Mouse (Mus musculus): Measurements from ENCODE around the gene Foxn1.

Foxn1 gene

GRCm38 (mm10) chr11:78412324-78412850 is 26.0 kb upstream of the Foxn1 start:
- CTCF ChIA-PET = interaction anchor here in 3 of 4 experiments (0.6 to 1.7 kb wide), 5 partner anchors 13 to 66 kb away, joined by 3 to 7 read pairs (median 3); no protein-coding TSS in a partner anchor
- POLR2A ChIA-PET = interaction anchor here in 2 of 4 experiments (0.6 to 5.7 kb wide), 12 partner anchors 9 to 431 kb away, joined by 3 to 39 read pairs (median 4); partner anchors contain the start of genes Slc13a2 (in 2 of the 2) and Rpl23a (in 1 of the 2)

- POLR2A ChIA-PET = interaction anchor here in 2 of 4 experiments (0.6 to 5.7 kb wide), 12 partner anchors 9 to 229 kb away, joined by 3 to 39 read pairs (median 4); partner anchors contain the start of genes Slc13a2 (in 2 of the 2) and Rpl23a (in 1 of the 2)
- CTCF ChIA-PET = interaction anchor here in 3 of 4 experiments (0.5 to 1.7 kb wide), 7 partner anchors 12 to 148 kb away, joined by 3 to 7 read pairs (median 4); no protein-coding TSS in a partner anchor
These were observed 25.4 kb upstream of the Foxn1 start for GRCm38 (mm10) chr11:78411606-78412323.

- ChIA-PET POLR2A (interaction anchor here (0.6 to 5.7 kb wide), 8 partner anchors 10 to 1468 kb away, joined by 3 to 39 read pairs (median 5); partner anchors contain the start of gene Slc13a2 (in 2 of the 4)), CTCF (interaction anchor here (0.5 to 2.1 kb wide), 11 partner anchors 8 to 269 kb away, joined by 3 to 12 read pairs (median 4); no protein-coding TSS in a partner anchor)
These were observed 22.2 kb upstream of the Foxn1 start for GRCm38 (mm10) chr11:78408256-78409240.

- CTCF ChIA-PET = interaction anchor here (0.6 to 10.0 kb wide), 6 partner anchors 28 to 184 kb away, joined by 3 to 380 read pairs (median 92); no protein-coding TSS in a partner anchor
These were observed 15.7 kb upstream of the Foxn1 start for GRCm38 (mm10) chr11:78402062-78402461.

GRCm38 (mm10) chr11:78401469-78401868 is 15.1 kb upstream of the Foxn1 start:
- POLR2A ChIA-PET = interaction anchor here in 3 of 4 experiments (0.5 to 5.1 kb wide), 16 partner anchors 8 to 190 kb away, joined by 3 to 39 read pairs (median 3); partner anchors contain the start of genes Slc13a2 (in 2 of the 3) and Pigs (in 1 of the 3)
- CTCF ChIA-PET = interaction anchor here (0.6 to 10.0 kb wide), 10 partner anchors 20 to 53 kb away, joined by 3 to 380 read pairs (median 24); partner anchors contain the start of gene Slc13a2 (in 1 of the 4)

More at GRCm38 (mm10) chr11:78402062-78402461, 15.7 kb upstream of the Foxn1 start:
- POLR2A ChIA-PET = interaction anchor here in 2 of 4 experiments (1.0 to 5.0 kb wide), 6 partner anchors 19 to 73 kb away, joined by 3 to 32 read pairs (median 4); partner anchors contain the start of genes Slc13a2 (in 2 of the 2) and Pigs (in 1 of the 2)

- ChIA-PET POLR2A (interaction anchor here in 3 of 4 experiments (0.5 to 6.8 kb wide), 18 partner anchors 9 to 189 kb away, joined by 3 to 78 read pairs (median 4); partner anchors contain the start of genes Slc13a2 (in 2 of the 3) and Pigs (in 1 of the 3)), CTCF (interaction anchor here (0.6 to 10.0 kb wide), 15 partner anchors 21 to 1535 kb away, joined by 3 to 380 read pairs (median 14); partner anchors contain the start of gene Slc13a2 (in 1 of the 4))
These were observed 14.6 kb upstream of the Foxn1 start for GRCm38 (mm10) chr11:78400936-78401335.

- CTCF ChIA-PET = interaction anchor here (0.5 to 10.0 kb wide), 76 partner anchors 9 to 887 kb away, joined by 3 to 380 read pairs (median 5); partner anchors contain the start of genes Foxn1 (in 2 of the 4), Slc13a2 (in 2 of the 4), Aldoc (in 1 of the 4) and Pigs (in 1 of the 4)
These were observed 13.3 kb upstream of the Foxn1 start for GRCm38 (mm10) chr11:78399680-78400079.

GRCm38 (mm10) chr11:78398212-78398611 is 11.9 kb upstream of the Foxn1 start:
- POLR2A ChIA-PET = interaction anchor here in 3 of 4 experiments (0.8 to 6.8 kb wide), 21 partner anchors 9 to 138 kb away, joined by 3 to 78 read pairs (median 9); partner anchors contain the start of genes Foxn1 (in 1 of the 3), Ift20 (in 1 of the 3), Poldip2 (in 1 of the 3) and Slc13a2 (in 1 of the 3)
- CTCF ChIA-PET = interaction anchor here (0.5 to 10.0 kb wide), 34 partner anchors 9 to 704 kb away, joined by 3 to 380 read pairs (median 8); partner anchors contain the start of genes Foxn1 (in 1 of the 4) and Slc13a2 (in 1 of the 4)

More at GRCm38 (mm10) chr11:78399680-78400079, 13.3 kb upstream of the Foxn1 start:
- POLR2A ChIA-PET = interaction anchor here (0.6 to 6.8 kb wide), 45 partner anchors 10 to 623 kb away, joined by 3 to 78 read pairs (median 4); partner anchors contain the start of genes Slc13a2 (in 3 of the 4), Foxn1 (in 2 of the 4), Pigs (in 2 of the 4) and Nek8 (in 1 of the 4)

GRCm38 (mm10) chr11:78397397-78397796 is 11.0 kb upstream of the Foxn1 start:
- POLR2A ChIA-PET = interaction anchor here (0.5 to 6.8 kb wide), 48 partner anchors 10 to 1249 kb away, joined by 3 to 78 read pairs (median 4); partner anchors contain the start of genes Foxn1 (in 2 of the 4), Poldip2 (in 2 of the 4), Slc13a2 (in 2 of the 4) and Tmem199 (in 2 of the 4)
- CTCF ChIA-PET = interaction anchor here (0.5 to 10.0 kb wide), 75 partner anchors 9 to 705 kb away, joined by 3 to 380 read pairs (median 4); partner anchors contain the start of genes Slc13a2 (in 3 of the 4), Foxn1 (in 2 of the 4), Ift20 (in 1 of the 4) and Tnfaip1 (in 1 of the 4)

GRCm38 (mm10) chr11:78396950-78397349 is 10.6 kb upstream of the Foxn1 start:
- ChIA-PET POLR2A (interaction anchor here (0.5 to 6.8 kb wide), 48 partner anchors 9 to 1700 kb away, joined by 3 to 78 read pairs (median 4); partner anchors contain the start of genes Slc13a2 (in 3 of the 4), Foxn1 (in 2 of the 4), Poldip2 (in 2 of the 4) and Tmem199 (in 2 of the 4)), CTCF (interaction anchor here (0.5 to 10.0 kb wide), 55 partner anchors 8 to 139 kb away, joined by 3 to 380 read pairs (median 5); partner anchors contain the start of genes Slc13a2 (in 3 of the 4), Foxn1 (in 2 of the 4), Ift20 (in 1 of the 4) and Tnfaip1 (in 1 of the 4))

GRCm38 (mm10) chr11:78392728-78393127 is 6.4 kb upstream of the Foxn1 start:
- ChIA-PET CTCF (interaction anchor here in 2 of 4 experiments (0.8 to 1.2 kb wide), 3 partner anchors 32 to 38 kb away, joined by 3 read pairs; no protein-coding TSS in a partner anchor), POLR2A (interaction anchor here in 2 of 4 experiments (0.5 to 0.6 kb wide), 2 partner anchors 89 to 426 kb away, joined by 5 to 6 read pairs; no protein-coding TSS in a partner anchor)

- ChIA-PET POLR2A (interaction anchor here (0.5 to 3.3 kb wide), 17 partner anchors 9 to 201 kb away, joined by 3 to 24 read pairs (median 5); partner anchors contain the start of gene Pigs (in 1 of the 4)), CTCF (interaction anchor here (0.6 to 3.8 kb wide), 18 partner anchors 9 to 616 kb away, joined by 3 to 27 read pairs (median 5); no protein-coding TSS in a partner anchor)
These were observed 582 bp downstream of the Foxn1 start for GRCm38 (mm10) chr11:78385776-78386175.

GRCm38 (mm10) chr11:78382701-78383100 is 3.7 kb downstream of the Foxn1 start:
- CTCF ChIA-PET = interaction anchor here (1.0 to 1.8 kb wide), 6 partner anchors 15 to 24 kb away, joined by 3 to 10 read pairs (median 4); no protein-coding TSS in a partner anchor
- POLR2A ChIA-PET = interaction anchor here in 3 of 4 experiments (0.7 to 2.1 kb wide), 5 partner anchors 10 to 55 kb away, joined by 3 to 12 read pairs (median 5); no protein-coding TSS in a partner anchor

GRCm38 (mm10) chr11:78382286-78382685 is 4.1 kb downstream of the Foxn1 start:
- ChIA-PET CTCF (interaction anchor here in 3 of 4 experiments (1.0 to 1.8 kb wide), 6 partner anchors 15 to 24 kb away, joined by 3 to 10 read pairs (median 4); no protein-coding TSS in a partner anchor), POLR2A (interaction anchor here in 3 of 4 experiments (0.7 to 2.1 kb wide), 4 partner anchors 10 to 56 kb away, joined by 3 to 12 read pairs (median 6); no protein-coding TSS in a partner anchor)

GRCm38 (mm10) chr11:78380996-78381395 is 5.4 kb downstream of the Foxn1 start:
- ChIA-PET POLR2A (interaction anchor here in 2 of 4 experiments (0.9 to 2.1 kb wide), 7 partner anchors 8 to 131 kb away, joined by 3 to 12 read pairs (median 5); partner anchors contain the start of genes Poldip2 (in 1 of the 2) and Tmem199 (in 1 of the 2)), CTCF (interaction anchor here (0.6 to 2.0 kb wide), 8 partner anchors 16 to 361 kb away, joined by 3 to 13 read pairs (median 4); no protein-coding TSS in a partner anchor)

Data from embryonic stem cell, embryonic (primary cell).